Mouse (Mus musculus) spleen, adult 2 months (tissue): ENCODE data around the gene Gse1. TPM values are rescaled to one million over a fixed set of nuclear protein-coding genes. Genes with fewer than 3 reads are reported as not detected.

Experiments used
- DNase-seq, 2 experiments: peaks; one replicate each; pipeline versions ENCODE4 v3.0.0 to v3.0.0-alpha.2; 2012 to 2021; ENCODE audit warnings: low spot score in 2 of 2, low read depth in 1 of 2
- H3K27ac ChIP-seq: fragments of 200-500 bp; 2 replicates; pipeline ENCODE4 v1.5.1; 2012; ENCODE audit warnings: low read length, inconsistent platforms; ENCODE audit not compliant: insufficient read depth
- H3K27me3 ChIP-seq: fragments of 200-500 bp; 2 replicates; pipeline ENCODE4 v1.6.1; 2012; ENCODE audit warnings: mild to moderate bottlenecking, moderate library complexity, low read length, inconsistent platforms; ENCODE audit not compliant: control insufficient read depth, insufficient read depth
- H3K36me3 ChIP-seq: fragments of 200-500 bp; 2 replicates; pipeline ENCODE4 v1.6.1; 2012; ENCODE audit warnings: mild to moderate bottlenecking, low read length, inconsistent platforms; ENCODE audit not compliant: control insufficient read depth, insufficient read depth
- H3K4me1 ChIP-seq: fragments of 200-500 bp; 2 replicates; pipeline ENCODE4 v1.6.1; 2011; ENCODE audit warnings: inconsistent platforms; ENCODE audit not compliant: control insufficient read depth, insufficient read depth, insufficient read length
- H3K4me3 ChIP-seq: fragments of 200-500 bp; 2 replicates; pipeline ENCODE4 v1.5.1; 2011; ENCODE audit warnings: mild to moderate bottlenecking, inconsistent platforms; ENCODE audit not compliant: insufficient read depth, insufficient read length; ENCODE audit errors: extremely low read depth
- CTCF ChIP-seq: fragments of 200-500 bp; IDR thresholded peaks from 2 replicates; pipeline ENCODE4 v1.5.1; 2011; ENCODE audit warnings: mild to moderate bottlenecking, inconsistent platforms; ENCODE audit not compliant: insufficient read depth, insufficient read length, insufficient replicate concordance; ENCODE audit errors: extremely low read depth
- POLR2A ChIP-seq: fragments of 200-500 bp; IDR thresholded peaks from 2 replicates; pipeline ENCODE4 v1.6.1; 2011; ENCODE audit warnings: low read depth, low read length, inconsistent platforms
- WGBS: fragments of 180-500 bp; shearing (Covaris S2); methylation state at CpG from one replicate; pipeline ENCODE4 v1.1.7; 2018; 5-methylcytosine and 5-hydroxymethylcytosine counted together
- polyA plus RNA-seq: library from polyadenylated mRNA; depleted of rRNA; stranded (reverse); fragments of >200 nt; gene quantifications from 2 replicates; pipeline ENCODE4 v1.2.3, GENCODE M21; 2012

Gse1 gene
- polyA plus RNA-seq, 1 experiment, result 39.2 TPM

- 73% methylated on average over 9 of the region's 9 CpGs for WGBS
- H3K27ac ChIP-seq, result no peak overlapping the region
- TF ChIP-seq POLR2A (no peak), CTCF (no peak)
Measured at GRCm38 (mm10) chr8:120547562-120547961, 319.3 kb downstream of the Gse1 start.

GRCm38 (mm10) chr8:120548313-120548761 lies 320.1 kb downstream of the Gse1 start:
- TF ChIP-seq CTCF, result no peak
- no peaks in the 10 kb centered on the region for H3K27me3 ChIP-seq
- H3K36me3 ChIP-seq, result no peaks in the 10 kb centered on the region
- DNase-seq, result no peak
- WGBS, result 91% methylated on average over 16 of the region's 16 CpGs
- peaks cover 17% of the 10 kb centered on the region; the same call in 1 of the 2 replicates for H3K4me1 ChIP-seq
- no peak overlapping the region for H3K4me3 ChIP-seq
- H3K27ac ChIP-seq, result no peak overlapping the region

More at GRCm38 (mm10) chr8:120547562-120547961, 319.3 kb downstream of the Gse1 start:
- no peaks in the 10 kb centered on the region for H3K27me3 ChIP-seq
- no peaks in the 10 kb centered on the region for H3K36me3 ChIP-seq
- no peak overlapping the region for H3K4me3 ChIP-seq
- H3K4me1 ChIP-seq, result peaks cover 24% of the 10 kb centered on the region; the same call in 1 of the 2 replicates
- no peak for DNase-seq

DNA sequence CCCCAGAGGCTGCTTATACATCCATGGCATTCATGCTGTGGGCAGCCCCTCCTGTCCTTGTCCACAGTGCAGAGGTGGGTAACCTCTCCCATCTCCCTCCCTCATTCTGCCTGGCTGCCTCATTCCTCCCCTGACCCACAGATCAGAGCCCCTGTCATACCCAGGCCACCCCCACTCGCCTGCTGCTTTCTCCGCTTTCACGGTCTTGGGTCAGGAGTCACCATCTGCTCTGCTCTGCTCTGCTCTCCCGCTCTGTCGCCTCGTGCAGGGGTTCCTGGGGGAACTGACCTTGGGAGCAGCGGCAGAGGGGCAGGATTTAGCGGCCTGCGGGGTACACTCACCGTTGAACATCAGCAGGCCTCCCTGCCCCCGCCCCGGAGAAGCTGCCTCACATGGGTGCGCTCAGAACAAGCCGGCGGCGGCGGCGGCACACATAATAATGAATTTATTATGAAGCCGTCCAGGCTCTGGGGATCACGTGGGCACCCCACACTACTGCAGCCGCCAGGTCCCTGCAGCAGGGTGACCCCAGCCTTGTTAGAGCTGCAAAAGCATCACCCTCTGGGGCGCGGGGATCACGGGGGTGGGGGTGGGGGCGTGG lies 321.2 kb downstream of the Gse1 start:
- no peak for DNase-seq
- Histone ChIP-seq H3K27ac (no peak overlapping the region), H3K36me3 (peaks cover 9% of the 10 kb centered on the region; the same call in 1 of the 2 replicates), H3K27me3 (no peaks in the 10 kb centered on the region), H3K4me3 (no peak overlapping the region), H3K4me1 (peaks cover 9% of the 10 kb centered on the region; the same call in 1 of the 2 replicates)
- TF ChIP-seq CTCF, result no peak
- WGBS, result 92% methylated on average over 25 of the region's 25 CpGs

DNA sequence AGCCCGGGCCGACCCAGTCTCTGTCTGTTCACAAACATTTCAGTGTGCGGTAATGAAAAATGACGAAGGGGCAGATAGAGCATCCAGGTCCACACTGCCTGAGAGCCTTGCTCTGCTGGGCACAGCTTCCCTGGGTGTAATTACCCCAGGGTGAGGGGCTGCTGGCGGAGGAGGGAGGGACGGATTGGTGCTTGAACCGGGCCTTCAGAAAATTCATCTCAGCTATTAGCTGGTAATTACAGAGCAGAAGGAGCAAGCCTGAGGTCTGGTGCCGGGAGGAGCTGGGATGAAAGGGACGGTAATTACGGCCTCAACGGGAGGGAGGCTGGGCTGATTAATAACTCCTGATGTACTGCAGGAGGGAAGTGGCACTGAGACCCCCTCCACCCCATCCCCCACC lies 321.7 kb downstream of the Gse1 start:
- no peak overlapping the region for H3K27ac ChIP-seq
- no peak for TF ChIP-seq CTCF
- TF ChIP-seq POLR2A, result no peak

DNA sequence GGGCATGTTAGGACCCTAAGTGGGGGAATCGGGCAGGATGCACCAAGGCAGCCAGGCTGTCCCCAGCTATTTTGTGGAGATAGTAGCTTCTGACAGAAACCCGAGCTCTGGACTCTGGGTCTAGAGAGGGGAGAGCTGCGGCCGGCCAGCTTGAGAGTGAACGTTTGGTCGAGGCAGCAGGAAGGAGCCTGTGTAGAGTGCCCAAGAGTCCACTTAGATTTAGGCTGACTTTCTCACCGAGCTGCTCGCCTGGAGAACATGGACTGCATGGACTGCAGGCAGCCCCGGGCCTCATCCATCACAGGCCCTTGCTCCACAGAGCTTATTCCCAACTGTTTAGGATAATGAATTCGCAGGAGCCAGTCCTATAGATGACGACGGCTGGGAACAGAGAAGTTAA lies 322.2 kb downstream of the Gse1 start:
- Histone ChIP-seq H3K4me3 (no peak overlapping the region), H3K36me3 (peaks cover 15% of the 10 kb centered on the region), H3K27ac (no peak overlapping the region), H3K4me1 (peaks cover 9% of the 10 kb centered on the region; the same call in 1 of the 2 replicates), H3K27me3 (no peaks in the 10 kb centered on the region)
- WGBS, result 92% methylated on average over 12 of the region's 12 CpGs
- no peak for DNase-seq
- TF ChIP-seq POLR2A (no peak), CTCF (no peak)

More for the DNA sequence above, 321.7 kb downstream of the Gse1 start:
- H3K36me3 ChIP-seq, result peaks cover 13% of the 10 kb centered on the region
- H3K4me3 ChIP-seq, result no peak overlapping the region
- no peaks in the 10 kb centered on the region for H3K27me3 ChIP-seq
- WGBS, result 88% methylated on average over 11 of the region's 11 CpGs
- H3K4me1 ChIP-seq, result peaks cover 9% of the 10 kb centered on the region; the same call in 1 of the 2 replicates
- no peak for DNase-seq

DNA sequence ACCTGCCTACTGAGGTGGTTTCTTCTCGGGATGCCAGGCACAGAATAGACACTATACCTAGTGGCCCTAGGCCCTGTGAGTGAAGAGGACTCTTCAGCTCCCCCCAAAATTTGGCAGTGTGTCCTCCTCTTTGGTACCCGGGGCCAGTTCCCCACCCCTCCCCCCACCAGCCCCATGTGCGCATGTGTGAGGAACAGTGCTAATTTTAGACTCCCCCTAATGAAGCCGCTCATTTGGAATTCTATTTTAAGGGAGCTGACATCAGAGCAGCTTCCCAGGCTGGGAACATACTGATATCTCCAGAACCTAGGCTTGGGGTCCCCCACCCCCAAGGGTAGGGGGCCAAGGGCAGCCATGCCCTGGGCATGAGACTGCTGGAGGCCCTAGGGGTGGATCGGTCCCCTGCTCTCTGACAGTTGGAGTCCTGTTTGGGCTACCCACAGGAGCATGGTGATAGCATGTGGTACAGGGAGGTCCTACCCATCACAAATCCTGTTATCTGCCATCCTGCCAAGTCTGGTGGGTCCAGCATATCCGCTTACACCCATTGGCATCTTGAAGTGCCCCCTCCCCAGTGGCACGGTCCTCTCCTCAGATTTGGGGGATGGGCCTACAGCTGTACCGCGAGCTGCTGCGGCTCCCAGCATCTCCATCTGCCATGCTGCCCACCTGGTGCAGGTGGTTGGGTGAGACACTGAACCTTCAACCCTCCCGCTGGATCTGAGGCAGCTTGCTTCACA lies 322.9 kb downstream of the Gse1 start:
- H3K4me1 ChIP-seq, result peaks cover 8% of the 10 kb centered on the region; the same call in 1 of the 2 replicates
- H3K36me3 ChIP-seq, result peaks cover 15% of the 10 kb centered on the region
- DNase-seq, result no peak
- no peaks in the 10 kb centered on the region for H3K27me3 ChIP-seq
- no peak overlapping the region for H3K4me3 ChIP-seq
- H3K27ac ChIP-seq, result no peak overlapping the region
- TF ChIP-seq CTCF, result no peak
- TF ChIP-seq POLR2A, result no peak
- WGBS, result 81% methylated on average over 11 of the region's 11 CpGs

- Histone ChIP-seq H3K27me3 (no peaks in the 10 kb centered on the region), H3K4me1 (peaks cover 8% of the 10 kb centered on the region; the same call in 1 of the 2 replicates), H3K27ac (no peak overlapping the region), H3K4me3 (no peak overlapping the region), H3K36me3 (peaks cover 16% of the 10 kb centered on the region)
- TF ChIP-seq CTCF (no peak), POLR2A (no peak)
- 92% methylated on average over 3 of the region's 3 CpGs for WGBS
- DNase-seq, result no peak
Measured at GRCm38 (mm10) chr8:120551677-120551980, 323.4 kb downstream of the Gse1 start.
